Mouse (Mus musculus): ENCODE data around the gene Timeless. TPM values are rescaled to one million over a fixed set of nuclear protein-coding genes. Genes with fewer than 3 reads are reported as not detected.
A peak's percentile ranks its signal among the peaks of the same experiment; 100 is the strongest.
"Not testable (repeated sequence)": the region's sequence is repeated elsewhere in the genome, so short reads cannot be mapped to it uniquely, and the experiment has no call there.

Timeless gene
- total RNA-seq, 1 experiment from 2014 or later, result 60.3 TPM

GRCm38 (mm10) chr10:128210954-128211353 lies 20.9 kb upstream of the Timeless start:
- ATAC-seq (replicated peaks in 1 of 2; ENCODE audit: insufficient read depth in 1 of 2, low FRiP score in 2 of 2, low TSS enrichment in 1 of 2, low read depth in 1 of 2, poor library complexity in 2 of 2, severe bottlenecking in 2 of 2), result peak in 1 of 2 experiments; percentile 15; a peak in 1 of 4 replicates

- ATAC-seq (replicated peaks in 1 of 2; ENCODE audit: insufficient read depth in 1 of 2, low FRiP score in 2 of 2, low TSS enrichment in 1 of 2, low read depth in 1 of 2, poor library complexity in 2 of 2, severe bottlenecking in 2 of 2), result peak; percentile 93
Measured at GRCm38 (mm10) chr10:128211390-128212108, 20.3 kb upstream of the Timeless start, which contains the start of gene Spryd4. Spryd4 (minus strand) TSS chr10:128211807.

- ATAC-seq (replicated peaks in 1 of 2; ENCODE audit: insufficient read depth in 1 of 2, low FRiP score in 2 of 2, low TSS enrichment in 1 of 2, low read depth in 1 of 2, poor library complexity in 2 of 2, severe bottlenecking in 2 of 2), result no peak
Measured at GRCm38 (mm10) chr10:128212148-128212547, 19.7 kb upstream of the Timeless start.

GRCm38 (mm10) chr10:128212871-128213323 lies 19.0 kb upstream of the Timeless start:
- ATAC-seq (replicated peaks in 1 of 2; ENCODE audit: insufficient read depth in 1 of 2, low FRiP score in 2 of 2, low TSS enrichment in 1 of 2, low read depth in 1 of 2, poor library complexity in 2 of 2, severe bottlenecking in 2 of 2), result peak; percentile 62 to 75

GRCm38 (mm10) chr10:128214112-128214511 lies 17.8 kb upstream of the Timeless start:
- ATAC-seq (replicated peaks in 1 of 2; ENCODE audit: insufficient read depth in 1 of 2, low FRiP score in 2 of 2, low TSS enrichment in 1 of 2, low read depth in 1 of 2, poor library complexity in 2 of 2, severe bottlenecking in 2 of 2), result not testable (repeated sequence)

GRCm38 (mm10) chr10:128214981-128215380 lies 16.9 kb upstream of the Timeless start:
- no peak for ATAC-seq (replicated peaks in 1 of 2; ENCODE audit: insufficient read depth in 1 of 2, low FRiP score in 2 of 2, low TSS enrichment in 1 of 2, low read depth in 1 of 2, poor library complexity in 2 of 2, severe bottlenecking in 2 of 2)

GRCm38 (mm10) chr10:128218387-128219117 lies 13.3 kb upstream of the Timeless start:
- peak in 1 of 2 experiments; percentile 25; a peak in 1 of 4 replicates for ATAC-seq (replicated peaks in 1 of 2; ENCODE audit: insufficient read depth in 1 of 2, low FRiP score in 2 of 2, low TSS enrichment in 1 of 2, low read depth in 1 of 2, poor library complexity in 2 of 2, severe bottlenecking in 2 of 2)

GRCm38 (mm10) chr10:128221533-128222286 lies 10.2 kb upstream of the Timeless start:
- ATAC-seq (replicated peaks in 1 of 2; ENCODE audit: insufficient read depth in 1 of 2, low FRiP score in 2 of 2, low TSS enrichment in 1 of 2, low read depth in 1 of 2, poor library complexity in 2 of 2, severe bottlenecking in 2 of 2), result no peak

GRCm38 (mm10) chr10:128225064-128225463 lies 6.8 kb upstream of the Timeless start:
- no peak for ATAC-seq (replicated peaks in 1 of 2; ENCODE audit: insufficient read depth in 1 of 2, low FRiP score in 2 of 2, low TSS enrichment in 1 of 2, low read depth in 1 of 2, poor library complexity in 2 of 2, severe bottlenecking in 2 of 2)

- ATAC-seq (replicated peaks in 1 of 2; ENCODE audit: insufficient read depth in 1 of 2, low FRiP score in 2 of 2, low TSS enrichment in 1 of 2, low read depth in 1 of 2, poor library complexity in 2 of 2, severe bottlenecking in 2 of 2), result no peak
Measured at GRCm38 (mm10) chr10:128225538-128225937, 6.3 kb upstream of the Timeless start, which contains the start of gene Mip. Mip (plus strand) TSS chr10:128225838.

GRCm38 (mm10) chr10:128227592-128227991 lies 4.3 kb upstream of the Timeless start:
- no peak for ATAC-seq (replicated peaks in 1 of 2; ENCODE audit: insufficient read depth in 1 of 2, low FRiP score in 2 of 2, low TSS enrichment in 1 of 2, low read depth in 1 of 2, poor library complexity in 2 of 2, severe bottlenecking in 2 of 2)

- no peak for ATAC-seq (replicated peaks in 1 of 2; ENCODE audit: insufficient read depth in 1 of 2, low FRiP score in 2 of 2, low TSS enrichment in 1 of 2, low read depth in 1 of 2, poor library complexity in 2 of 2, severe bottlenecking in 2 of 2)
Measured at GRCm38 (mm10) chr10:128228009-128228408, 3.9 kb upstream of the Timeless start.

- no peak for ATAC-seq (replicated peaks in 1 of 2; ENCODE audit: insufficient read depth in 1 of 2, low FRiP score in 2 of 2, low TSS enrichment in 1 of 2, low read depth in 1 of 2, poor library complexity in 2 of 2, severe bottlenecking in 2 of 2)
Measured at GRCm38 (mm10) chr10:128230582-128230981, 1.3 kb upstream of the Timeless start.

- peak in 1 of 2 experiments; percentile 19; a peak in 1 of 4 replicates for ATAC-seq (replicated peaks in 1 of 2; ENCODE audit: insufficient read depth in 1 of 2, low FRiP score in 2 of 2, low TSS enrichment in 1 of 2, low read depth in 1 of 2, poor library complexity in 2 of 2, severe bottlenecking in 2 of 2)
Measured at GRCm38 (mm10) chr10:128231146-128231545, 719 bp upstream of the Timeless start.

GRCm38 (mm10) chr10:128232420-128232985 lies 638 bp downstream of the Timeless start:
- peak; percentile 61 to 66 for ATAC-seq (replicated peaks in 1 of 2; ENCODE audit: insufficient read depth in 1 of 2, low FRiP score in 2 of 2, low TSS enrichment in 1 of 2, low read depth in 1 of 2, poor library complexity in 2 of 2, severe bottlenecking in 2 of 2)

- ATAC-seq (replicated peaks in 1 of 2; ENCODE audit: insufficient read depth in 1 of 2, low FRiP score in 2 of 2, low TSS enrichment in 1 of 2, low read depth in 1 of 2, poor library complexity in 2 of 2, severe bottlenecking in 2 of 2), result no peak
Measured at GRCm38 (mm10) chr10:128236321-128236720, 4.5 kb downstream of the Timeless start.

- no peak for ATAC-seq (replicated peaks in 1 of 2; ENCODE audit: insufficient read depth in 1 of 2, low FRiP score in 2 of 2, low TSS enrichment in 1 of 2, low read depth in 1 of 2, poor library complexity in 2 of 2, severe bottlenecking in 2 of 2)
Measured at GRCm38 (mm10) chr10:128237807-128238480, 6.1 kb downstream of the Timeless start.

Data from hematopoietic stem cell, adult 5-6 weeks (primary cell).